Mouse (Mus musculus) midbrain, postnatal 0 days (tissue): ENCODE measurements around the gene Rsph10b. TPM values are rescaled to one million over a fixed set of nuclear protein-coding genes. Genes with fewer than 3 reads are reported as not detected.

Source experiments
- ATAC-seq: fragments of 200-750 bp; cut with Nextera tagmentation; 2 replicates; pipeline ENCODE4 v1.8.0; 2017; ENCODE audit warnings: moderate number of reproducible peaks, mild to moderate bottlenecking, moderate TSS enrichment, moderate library complexity; ENCODE audit not compliant: low FRiP score
- DNase-seq: peaks from one replicate; pipeline ENCODE4 v3.0.0-alpha.2; 2015; ENCODE audit warnings: low spot score
- H3K27ac ChIP-seq: fragments of 300-500 bp; sonication (generic); 2 replicates; pipeline ENCODE4 v1.5.1; 2014; ENCODE audit warnings: low read depth, mild to moderate bottlenecking, low read length, mixed read lengths
- H3K27me3 ChIP-seq: fragments of 300-500 bp; sonication (generic); 2 replicates; pipeline ENCODE4 v1.6.1; 2014; ENCODE audit warnings: low read length, control low read depth, mixed read lengths; ENCODE audit not compliant: insufficient read depth
- H3K36me3 ChIP-seq: fragments of 300-500 bp; sonication (generic); 2 replicates; pipeline ENCODE4 v1.6.1; 2014; ENCODE audit warnings: low read length, control low read depth, mixed read lengths; ENCODE audit not compliant: insufficient read depth
- H3K4me1 ChIP-seq: fragments of 300-500 bp; sonication (generic); 2 replicates; pipeline ENCODE4 v1.6.1; 2014; ENCODE audit warnings: mild to moderate bottlenecking, control low read depth, antibody characterized with exemption, low read length, mixed read lengths; ENCODE audit not compliant: insufficient read depth
- H3K4me2 ChIP-seq: fragments of 300-500 bp; sonication (generic); 2 replicates; pipeline ENCODE4 v1.6.1; 2014; ENCODE audit warnings: low read depth, mild to moderate bottlenecking, low read length, mixed read lengths; ENCODE audit not compliant: poor library complexity, severe bottlenecking
- H3K4me3 ChIP-seq: fragments of 300-500 bp; sonication (generic); 2 replicates; pipeline ENCODE4 v1.5.1; 2014; ENCODE audit warnings: low read depth, mild to moderate bottlenecking, low read length, moderate library complexity
- H3K9ac ChIP-seq: fragments of 300-500 bp; sonication (generic); replicated peaks from 2 replicates; pipeline ENCODE4 v1.6.1; 2014; ENCODE audit warnings: mild to moderate bottlenecking, low read length, moderate library complexity, mixed read lengths; ENCODE audit not compliant: poor library complexity, severe bottlenecking
- H3K9me3 ChIP-seq: fragments of 300-500 bp; sonication (generic); 2 replicates; pipeline ENCODE4 v1.6.1; 2016; ENCODE audit warnings: low read length, control low read depth
- CTCF ChIP-seq: IDR thresholded peaks from 2 replicates; pipeline ENCODE4 v1.5.1; 2016; ENCODE audit warnings: antibody characterized with exemption, mild to moderate bottlenecking
- WGBS: fragments of 180-500 bp; shearing (Covaris S2); extraction: QIAGEN DNeasy Blood & Tissue Kit; methylation state at CpG from one replicate; pipeline ENCODE4 v1.1.7; 2014; 5-methylcytosine and 5-hydroxymethylcytosine counted together
- polyA plus RNA-seq: library from polyadenylated mRNA; unstranded; fragments of >200 nt; fragmentation: Nextera tagmentation; extraction: Ambion mirVana; gene quantifications from 2 replicates; pipeline ENCODE4 v1.2.1, GENCODE M21; 2015
- total RNA-seq: library from RNA; depleted of rRNA; stranded (reverse); fragments of >200 nt; gene quantifications from 2 replicates; pipeline ENCODE4 v1.2.3, GENCODE M21; 2014

Rsph10b gene
- total and polyA plus RNA-seq, 2 experiments from 2014 or later = 5.8 to 6.8 TPM

GRCm38 (mm10) chr5:143965586-143966345 is 32.9 kb downstream of the Rsph10b start:
- Histone ChIP-seq H3K4me2 (no peak overlapping the region), H3K36me3 (no peaks in the 10 kb centered on the region; the same call in 1 of the 2 replicates), H3K9ac (no peak overlapping the region), H3K4me1 (no peaks in the 10 kb centered on the region), H3K27ac (no peak overlapping the region), H3K9me3 (no peaks in the 10 kb centered on the region), H3K4me3 (no peak overlapping the region), H3K27me3 (no peaks in the 10 kb centered on the region)
- 87% methylated on average over 12 of the region's 12 CpGs for WGBS
- ATAC-seq (no peak), DNase-seq (no peak)
- TF ChIP-seq CTCF = no peak

- Histone ChIP-seq H3K4me2 (no peak overlapping the region), H3K9me3 (no peaks in the 10 kb centered on the region), H3K36me3 (no peaks in the 10 kb centered on the region; the same call in 1 of the 2 replicates), H3K27me3 (no peaks in the 10 kb centered on the region), H3K27ac (no peak overlapping the region), H3K4me3 (no peak overlapping the region), H3K9ac (no peak overlapping the region), H3K4me1 (no peaks in the 10 kb centered on the region)
- DNase-seq (no peak), ATAC-seq (no peak)
- no peak for TF ChIP-seq CTCF
- WGBS = 92% methylated on average over 12 of the region's 12 CpGs
Measured at GRCm38 (mm10) chr5:143966671-143967070, 33.8 kb downstream of the Rsph10b start.

GRCm38 (mm10) chr5:143972628-143973027 is 39.8 kb downstream of the Rsph10b start:
- H3K4me1 ChIP-seq = no peaks in the 10 kb centered on the region
- 63% methylated on average over 3 of the region's 3 CpGs for WGBS
- no peaks in the 10 kb centered on the region for H3K36me3 ChIP-seq
- H3K27me3 ChIP-seq = no peaks in the 10 kb centered on the region
- no peak overlapping the region for H3K4me3 ChIP-seq
- no peak overlapping the region for H3K9ac ChIP-seq
- DNase-seq (no peak), ATAC-seq (no peak)
- no peak overlapping the region for H3K27ac ChIP-seq
- no peaks in the 10 kb centered on the region for H3K9me3 ChIP-seq
- H3K4me2 ChIP-seq = no peak overlapping the region
- no peak for TF ChIP-seq CTCF

- Histone ChIP-seq H3K4me1 (no peaks in the 10 kb centered on the region), H3K27me3 (no peaks in the 10 kb centered on the region), H3K9ac (no peak overlapping the region), H3K36me3 (no peaks in the 10 kb centered on the region), H3K4me3 (no peak overlapping the region), H3K27ac (no peak overlapping the region), H3K9me3 (no peaks in the 10 kb centered on the region), H3K4me2 (no peak overlapping the region)
- TF ChIP-seq CTCF = peak; percentile 78
- DNase-seq (peak; percentile 55), ATAC-seq (no peak; the same call in 1 of the 2 replicates)
- 50% methylated on average over 4 of the region's 4 CpGs for whole genome bisulfite sequencing
Measured at GRCm38 (mm10) chr5:143974931-143975630, 42.2 kb downstream of the Rsph10b start.

- 56% methylated on average over 2 of the region's 2 CpGs for WGBS
- no peak for ATAC-seq
Measured at GRCm38 (mm10) chr5:143975631-143975933, 42.7 kb downstream of the Rsph10b start.

GRCm38 (mm10) chr5:143976232-143976631 is 43.4 kb downstream of the Rsph10b start:
- 87% methylated on average over 11 of the region's 11 CpGs for WGBS
- no peak overlapping the region for H3K27ac ChIP-seq
- H3K4me1 ChIP-seq = no peaks in the 10 kb centered on the region
- no peak overlapping the region for H3K4me2 ChIP-seq
- H3K27me3 ChIP-seq = no peaks in the 10 kb centered on the region
- no peak overlapping the region for H3K9ac ChIP-seq
- H3K36me3 ChIP-seq = no peaks in the 10 kb centered on the region
- no peak overlapping the region for H3K4me3 ChIP-seq
- no peaks in the 10 kb centered on the region for H3K9me3 ChIP-seq
- no peak for TF ChIP-seq CTCF
- DNase-seq (no peak), ATAC-seq (no peak)

More at GRCm38 (mm10) chr5:143975631-143975933, 42.7 kb downstream of the Rsph10b start:
- Histone ChIP-seq H3K9ac (no peak overlapping the region), H3K36me3 (no peaks in the 10 kb centered on the region), H3K9me3 (no peaks in the 10 kb centered on the region), H3K27me3 (no peaks in the 10 kb centered on the region), H3K4me3 (no peak overlapping the region), H3K4me1 (no peaks in the 10 kb centered on the region), H3K4me2 (no peak overlapping the region), H3K27ac (no peak overlapping the region)
- DNase-seq = no peak
- no peak for TF ChIP-seq CTCF
